Mouse (Mus musculus) bone marrow, adult 2 months (tissue): ENCODE measurements at regions not wholly inside any gene's neighbourhood (a gene's known extent, or its start where the extent isn't known, plus 50 kb on each side); places are given as distances from the start of the nearest gene placed in this dataset.

Source experiments
- CTCF ChIP-seq: fragments of 200-500 bp; IDR thresholded peaks from 2 replicates; pipeline ENCODE4 v1.5.1; 2011; ENCODE audit warnings: low read length, control low read depth; ENCODE audit not compliant: control insufficient read depth, insufficient read depth
- POLR2A ChIP-seq: fragments of 200-500 bp; IDR thresholded peaks from 2 replicates; pipeline ENCODE4 v1.6.1; 2011; ENCODE audit warnings: low read depth, mild to moderate bottlenecking, control low read depth, low read length, borderline replicate concordance; ENCODE audit not compliant: control insufficient read depth

DNA sequence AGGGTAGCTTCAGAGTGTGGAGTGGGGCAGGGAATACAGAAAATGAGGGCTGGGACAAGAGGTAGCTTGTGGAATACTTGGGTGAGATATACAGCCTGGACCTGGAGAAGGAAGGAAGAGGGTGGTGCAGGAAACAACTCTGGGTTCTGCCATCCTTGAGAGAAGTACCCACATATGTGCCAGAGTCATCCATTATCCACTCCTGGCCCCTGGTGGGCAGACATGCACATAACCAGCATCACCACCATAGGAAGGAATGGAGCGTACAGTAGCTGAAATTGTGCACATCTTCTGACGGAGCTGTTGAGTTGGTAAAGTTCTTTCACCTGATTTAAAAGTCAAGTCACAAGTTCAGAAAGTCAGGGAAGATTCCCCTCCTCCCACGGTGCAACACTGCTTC, 262.9 kb upstream of the Kdm8 start:
- TF ChIP-seq POLR2A = no peak
- no peak for TF ChIP-seq CTCF
